Mouse (Mus musculus) neural tube, embryonic 15.5 days (tissue): ENCODE results near the gene Pcbp2. TPM values are rescaled to one million over a fixed set of nuclear protein-coding genes. Genes with fewer than 3 reads are reported as not detected.

Experiments
- ATAC-seq: fragments of 200-750 bp; cut with Nextera tagmentation; 2 replicates; pipeline ENCODE4 v1.8.0; 2017; ENCODE audit warnings: mild to moderate bottlenecking, moderate TSS enrichment, moderate library complexity; ENCODE audit not compliant: low FRiP score
- H3K27ac ChIP-seq: fragments of 300-500 bp; sonication (generic); replicated peaks from 2 replicates; pipeline ENCODE4 v1.5.1; 2015; ENCODE audit warnings: mild to moderate bottlenecking, inconsistent platforms
- H3K27me3 ChIP-seq: fragments of 300-500 bp; sonication (generic); replicated peaks from 2 replicates; pipeline ENCODE4 v1.6.1; 2015; ENCODE audit warnings: inconsistent platforms
- H3K36me3 ChIP-seq: fragments of 300-500 bp; sonication (generic); 2 replicates; pipeline ENCODE4 v1.6.1; 2015; ENCODE audit warnings: inconsistent platforms
- H3K4me1 ChIP-seq: fragments of 300-500 bp; sonication (generic); 2 replicates; pipeline ENCODE4 v1.6.1; 2015; ENCODE audit warnings: inconsistent platforms
- H3K4me2 ChIP-seq: fragments of 300-500 bp; sonication (generic); 2 replicates; pipeline ENCODE4 v1.6.1; 2015; ENCODE audit warnings: inconsistent platforms, mild to moderate bottlenecking, moderate library complexity
- H3K4me3 ChIP-seq: fragments of 300-500 bp; sonication (generic); replicated peaks from 2 replicates; pipeline ENCODE4 v1.5.1; 2015; ENCODE audit warnings: mild to moderate bottlenecking, inconsistent platforms
- H3K9ac ChIP-seq: fragments of 300-500 bp; sonication (generic); replicated peaks from 2 replicates; pipeline ENCODE4 v1.6.1; 2015; ENCODE audit warnings: mild to moderate bottlenecking, inconsistent platforms
- H3K9me3 ChIP-seq: fragments of 300-500 bp; sonication (generic); replicated peaks from 2 replicates; pipeline ENCODE4 v1.6.1; 2016; ENCODE audit warnings: inconsistent platforms
- WGBS: fragments of 180-500 bp; shearing (Covaris S2); methylation state at CpG from one replicate; pipeline ENCODE4 v1.1.7; 2015; ENCODE audit warnings: mixed read lengths; 5-methylcytosine and 5-hydroxymethylcytosine counted together
- polyA plus RNA-seq: library from polyadenylated mRNA; unstranded; fragments of >200 nt; fragmentation: Nextera tagmentation; extraction: Ambion mirVana; gene quantifications from 2 replicates; pipeline ENCODE4 v1.2.1, GENCODE M21; 2015

Pcbp2 gene
- polyA plus RNA-seq, 1 experiment from 2014 or later: 117 TPM

DNA sequence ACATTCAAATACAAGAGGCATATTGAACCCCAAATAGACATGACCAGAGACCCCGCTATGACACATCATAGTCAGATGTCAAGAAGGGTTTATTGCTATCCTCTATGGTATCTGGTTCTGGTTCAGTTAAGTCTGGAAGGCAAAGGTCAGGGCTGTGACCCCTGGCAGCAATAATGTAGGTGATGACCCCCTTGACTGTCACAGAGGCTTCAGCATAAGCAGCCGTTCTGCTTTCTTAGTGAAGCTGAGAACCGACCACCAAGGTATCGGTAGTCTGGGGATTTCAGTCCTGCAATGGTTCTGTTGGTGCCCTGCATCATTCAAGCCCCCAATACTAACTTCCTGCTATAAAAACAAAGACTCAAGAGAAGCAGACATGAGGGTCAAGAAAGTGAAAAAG, 61.2 kb downstream of the Pcbp2 start:
- Histone ChIP-seq H3K36me3 (peaks cover 73% of the 10 kb centered on the region), H3K4me2 (no peak overlapping the region), H3K9me3 (no peaks in the 10 kb centered on the region), H3K4me3 (no peak overlapping the region), H3K27ac (no peak overlapping the region), H3K27me3 (no peaks in the 10 kb centered on the region), H3K4me1 (no peaks in the 10 kb centered on the region), H3K9ac (no peak overlapping the region)
- 84% methylated on average over 4 of the region's 4 CpGs for WGBS
- ATAC-seq: no peak

DNA sequence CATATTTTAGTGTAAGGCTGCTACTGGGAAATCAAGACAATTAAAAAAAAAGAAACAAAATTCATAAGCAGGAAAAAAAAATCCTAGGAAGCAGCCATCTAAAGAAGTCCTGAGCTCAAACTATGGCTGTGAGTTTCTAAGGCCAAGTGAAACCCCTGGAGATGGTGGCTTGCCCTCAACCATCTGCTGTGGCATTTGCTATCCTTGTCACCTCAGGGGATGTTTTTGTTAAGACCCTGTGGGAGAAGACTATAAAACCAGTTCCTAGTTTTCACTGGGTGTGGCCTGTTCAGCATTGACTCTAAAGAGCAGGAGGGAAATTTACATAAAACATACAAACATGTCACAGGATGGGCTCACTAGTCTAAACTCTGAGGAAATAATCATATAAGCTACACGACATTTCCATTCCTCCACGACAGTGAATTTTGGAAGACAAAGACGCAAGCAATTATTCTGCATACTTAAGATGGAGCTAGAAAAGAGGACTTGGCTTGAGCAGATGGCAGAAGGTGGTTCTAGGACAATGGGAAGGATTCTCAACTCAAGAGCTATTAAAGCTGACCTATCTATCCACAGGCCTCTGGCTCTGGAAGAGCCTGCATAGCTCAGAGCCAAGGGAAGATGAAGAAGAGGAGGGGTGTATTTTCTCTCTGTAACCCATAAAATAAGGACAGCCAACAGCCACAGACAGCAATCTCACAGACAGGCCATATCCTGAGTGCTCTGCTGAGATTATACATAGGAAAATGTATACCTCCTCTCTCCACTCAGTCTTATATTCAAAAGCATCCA, 62.0 kb downstream of the Pcbp2 start:
- H3K27me3 ChIP-seq: no peaks in the 10 kb centered on the region
- no peak for ATAC-seq
- no peak overlapping the region for H3K4me2 ChIP-seq
- H3K27ac ChIP-seq: no peak overlapping the region
- H3K4me3 ChIP-seq: no peak overlapping the region
- H3K9ac ChIP-seq: no peak overlapping the region
- peaks cover 77% of the 10 kb centered on the region for H3K36me3 ChIP-seq
- H3K4me1 ChIP-seq: no peaks in the 10 kb centered on the region
- WGBS: 88% methylated on average over 3 of the region's 3 CpGs
- no peaks in the 10 kb centered on the region for H3K9me3 ChIP-seq

DNA sequence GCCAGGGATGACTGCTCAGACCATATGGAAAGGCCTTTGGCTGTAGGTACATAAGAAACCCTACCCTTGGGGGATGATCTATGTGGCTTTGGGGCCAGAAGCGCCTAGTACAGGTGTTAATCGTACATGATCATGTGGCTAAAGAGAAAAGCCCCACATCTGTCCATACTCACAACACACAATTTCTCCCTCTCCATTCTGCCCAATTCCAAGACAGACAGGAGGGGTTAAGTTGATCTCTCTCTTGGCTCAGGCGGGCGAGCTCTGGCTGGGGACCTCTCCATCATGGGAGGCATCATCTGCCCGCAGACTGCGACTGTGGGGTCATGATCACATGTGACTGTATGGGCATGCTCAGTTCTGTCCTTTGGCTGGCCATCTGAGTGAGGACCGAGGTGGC, 63.6 kb downstream of the Pcbp2 start:
- Histone ChIP-seq H3K9ac (no peak overlapping the region), H3K27me3 (no peaks in the 10 kb centered on the region), H3K4me1 (no peaks in the 10 kb centered on the region), H3K36me3 (peaks cover 68% of the 10 kb centered on the region), H3K27ac (no peak overlapping the region), H3K4me3 (no peak overlapping the region), H3K4me2 (no peak overlapping the region), H3K9me3 (no peaks in the 10 kb centered on the region)
- 94% methylated on average over 7 of the region's 7 CpGs for WGBS
- no peak for ATAC-seq

DNA sequence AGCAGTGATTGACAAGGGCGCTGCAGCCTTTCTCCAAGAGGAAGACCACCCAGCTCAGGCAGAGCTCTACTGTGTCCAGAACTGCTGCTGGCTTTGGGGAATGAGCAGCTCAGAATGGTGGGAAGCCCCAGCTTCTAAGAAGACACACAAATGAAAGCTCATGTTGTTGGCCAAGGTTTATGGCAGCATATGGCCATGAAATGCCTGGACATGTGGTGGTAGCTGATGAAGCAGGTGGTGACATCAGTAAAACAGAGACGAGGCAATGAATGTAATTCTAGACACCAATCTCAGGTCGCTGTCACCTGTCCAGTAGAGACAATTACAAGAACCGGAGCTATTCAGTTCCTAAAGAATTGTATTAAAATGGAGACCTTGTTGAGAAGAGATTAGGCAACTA, 74.5 kb downstream of the Pcbp2 start:
- H3K9ac ChIP-seq: no peak overlapping the region
- no peaks in the 10 kb centered on the region for H3K27me3 ChIP-seq
- peaks cover 52% of the 10 kb centered on the region for H3K36me3 ChIP-seq
- no peak overlapping the region for H3K4me2 ChIP-seq
- 92% methylated on average over 4 of the region's 4 CpGs for WGBS
- no peaks in the 10 kb centered on the region for H3K9me3 ChIP-seq
- peaks cover 6% of the 10 kb centered on the region; the same call in 1 of the 2 replicates for H3K4me1 ChIP-seq
- ATAC-seq: no peak
- H3K4me3 ChIP-seq: no peak overlapping the region
- no peak overlapping the region for H3K27ac ChIP-seq

DNA sequence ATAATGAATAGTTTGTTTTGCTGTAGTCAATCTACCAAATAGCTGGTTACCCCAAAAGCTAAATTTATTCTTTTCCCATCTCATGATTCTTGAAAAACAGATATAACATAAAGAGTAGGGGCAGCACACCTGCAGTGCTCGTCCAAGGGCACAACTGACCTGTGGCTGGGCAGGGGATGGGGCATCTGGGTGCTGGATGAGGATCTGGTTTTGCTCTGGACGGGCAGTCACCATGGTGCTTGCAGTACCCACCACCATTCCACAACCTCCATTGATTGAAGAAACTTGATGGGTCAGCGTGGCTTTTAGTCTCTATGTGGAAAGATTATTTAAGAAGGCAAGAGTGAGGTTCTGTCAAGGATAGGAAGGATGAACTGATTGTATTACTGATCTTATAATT, 75.9 kb downstream of the Pcbp2 start:
- 84% methylated on average over 3 of the region's 3 CpGs for WGBS
- ATAC-seq: no peak
- Histone ChIP-seq H3K9ac (no peak overlapping the region), H3K27me3 (no peaks in the 10 kb centered on the region), H3K36me3 (peaks cover 44% of the 10 kb centered on the region), H3K4me2 (no peak overlapping the region), H3K9me3 (no peaks in the 10 kb centered on the region), H3K4me3 (no peak overlapping the region), H3K4me1 (peaks cover 6% of the 10 kb centered on the region; the same call in 1 of the 2 replicates), H3K27ac (no peak overlapping the region; the same call in 1 of the 2 replicates)

DNA sequence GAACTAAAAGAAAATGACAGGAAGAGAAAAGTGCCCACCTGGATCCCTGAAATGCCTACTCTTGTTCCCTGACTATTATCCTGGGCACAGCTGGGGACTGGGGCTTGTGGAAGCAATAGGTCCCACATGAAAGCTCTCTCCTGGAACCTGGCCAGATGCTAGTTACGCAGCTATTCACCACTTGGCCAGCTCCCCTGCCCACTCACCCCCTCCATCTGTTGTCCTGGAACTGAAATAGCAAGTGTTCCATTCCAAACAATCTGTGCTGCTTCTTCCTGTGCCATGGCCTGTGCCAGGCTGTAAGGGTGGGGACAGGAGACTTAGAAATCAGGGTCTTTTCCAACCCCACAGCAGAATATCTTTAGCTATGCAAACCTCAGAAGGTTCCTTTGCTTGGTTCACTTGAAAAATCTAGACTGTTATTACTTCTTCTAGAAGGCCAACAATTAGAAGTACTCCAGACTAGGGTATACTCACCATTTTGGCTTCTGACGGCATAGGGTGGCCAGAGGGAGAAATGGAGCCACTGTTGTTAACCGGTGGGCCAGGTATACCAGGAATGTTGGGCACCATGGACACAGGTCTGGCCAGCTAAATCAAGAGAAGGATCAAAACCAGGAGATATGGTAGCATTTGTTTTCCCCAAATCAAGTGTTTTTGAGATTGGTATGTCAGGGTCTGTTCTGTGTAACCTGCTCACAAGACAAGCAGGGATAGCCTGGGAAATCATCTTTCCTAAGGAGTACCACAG, 76.5 kb downstream of the Pcbp2 start:
- Histone ChIP-seq H3K4me1 (peaks cover 6% of the 10 kb centered on the region; the same call in 1 of the 2 replicates), H3K9ac (no peak overlapping the region), H3K36me3 (peaks cover 43% of the 10 kb centered on the region), H3K9me3 (no peaks in the 10 kb centered on the region), H3K27ac (peak overlapping the region; percentile 58), H3K4me2 (no peak overlapping the region), H3K27me3 (no peaks in the 10 kb centered on the region), H3K4me3 (no peak overlapping the region)
- 73% methylated on average over 3 of the region's 3 CpGs for WGBS
- peak; percentile 59; the same call in 1 of the 2 replicates for ATAC-seq

DNA sequence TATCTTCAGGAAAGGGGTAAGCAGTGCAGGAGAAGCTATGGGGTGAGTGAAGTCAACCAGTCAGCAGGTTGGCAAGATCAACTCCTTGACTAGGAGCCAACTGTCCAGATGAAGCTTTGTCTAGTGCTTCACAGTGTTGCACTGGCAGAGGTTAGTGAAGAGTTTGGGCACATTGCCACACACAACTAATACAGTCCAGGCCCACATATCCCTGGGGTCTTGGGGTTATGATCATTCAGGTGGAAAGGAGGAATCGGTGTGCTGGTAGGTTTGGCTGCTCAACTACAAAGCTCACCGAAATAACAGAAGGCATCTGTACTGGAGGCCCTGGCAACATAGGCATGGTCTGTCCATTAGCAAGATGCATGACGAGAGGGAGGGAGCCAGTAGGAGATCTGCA, 77.1 kb downstream of the Pcbp2 start:
- no peak overlapping the region for H3K4me3 ChIP-seq
- H3K9me3 ChIP-seq: no peaks in the 10 kb centered on the region
- ATAC-seq: no peak; the same call in 1 of the 2 replicates
- WGBS: 83% methylated on average over 3 of the region's 3 CpGs
- no peak overlapping the region for H3K9ac ChIP-seq
- H3K27me3 ChIP-seq: no peaks in the 10 kb centered on the region
- no peak overlapping the region for H3K4me2 ChIP-seq
- peaks cover 6% of the 10 kb centered on the region; the same call in 1 of the 2 replicates for H3K4me1 ChIP-seq
- H3K27ac ChIP-seq: peak overlapping the region; percentile 58
- peaks cover 43% of the 10 kb centered on the region for H3K36me3 ChIP-seq

Other genes starting within 250 kb of the Pcbp2 start
- 1.1 and 11.0 TPM in 2 replicates for gene Itgb7, start 238.6 kb upstream of the Pcbp2 start, polyA plus RNA-seq
- gene Rarg, start 213.0 kb upstream of the Pcbp2 start, polyA plus RNA-seq: 7.8 and 11.9 TPM in 2 replicates
- gene Gm9918, start 200.0 kb upstream of the Pcbp2 start, polyA plus RNA-seq: 0.09 TPM in 1 of 2 replicates, not detected in the other
- 59.5 and 62.7 TPM in 2 replicates for gene Mfsd5, start 191.1 kb upstream of the Pcbp2 start, polyA plus RNA-seq
- gene Espl1, start 174.3 kb upstream of the Pcbp2 start, polyA plus RNA-seq: 2.8 and 6.3 TPM in 2 replicates
- gene Pfdn5, start 144.4 kb upstream of the Pcbp2 start, polyA plus RNA-seq: 427 and 485 TPM in 2 replicates
- gene Myg1, start 138.8 kb upstream of the Pcbp2 start, polyA plus RNA-seq: 83.7 and 96.4 TPM in 2 replicates
- gene Aaas, start 119.8 kb upstream of the Pcbp2 start, polyA plus RNA-seq: 30.4 and 49.7 TPM in 2 replicates
- gene Sp7, start 103.4 kb upstream of the Pcbp2 start, polyA plus RNA-seq: 0.88 and 0.95 TPM in 2 replicates
- gene Sp1, start 64.4 kb upstream of the Pcbp2 start, polyA plus RNA-seq: 3.0 and 3.9 TPM in 2 replicates
- gene Amhr2, start 25.2 kb upstream of the Pcbp2 start, polyA plus RNA-seq: 0.83 and 1.1 TPM in 2 replicates
- 80.9 and 87.7 TPM in 2 replicates for gene Prr13, start 11.5 kb upstream of the Pcbp2 start, polyA plus RNA-seq
- 6.2 and 6.4 TPM in 2 replicates for gene Gm10337, start 33.2 kb downstream of the Pcbp2 start, polyA plus RNA-seq
- 49.1 and 57.4 TPM in 2 replicates for gene Map3k12, start 46.5 kb downstream of the Pcbp2 start, polyA plus RNA-seq
- gene Tarbp2, start 47.7 kb downstream of the Pcbp2 start, polyA plus RNA-seq: 93.7 and 98.4 TPM in 2 replicates
- 13.9 and 14.0 TPM in 2 replicates for gene Npff, start 54.4 kb downstream of the Pcbp2 start, polyA plus RNA-seq
- gene Gm28047, start 154.5 kb downstream of the Pcbp2 start, polyA plus RNA-seq: 0.50 TPM in 1 of 2 replicates, not detected in the other
- 16.6 and 19.5 TPM in 2 replicates for gene Atf7, start 154.9 kb downstream of the Pcbp2 start, polyA plus RNA-seq
- gene Atp5g2, start 201.8 kb downstream of the Pcbp2 start, polyA plus RNA-seq: 49.7 and 63.7 TPM in 2 replicates